Mouse (Mus musculus): ENCODE results near the gene Chadl. TPM values are rescaled to one million over a fixed set of nuclear protein-coding genes. Genes with fewer than 3 reads are reported as not detected.

Chadl gene
- polyA plus RNA-seq, 1 experiment from 2014 or later = 27.7 TPM

GRCm38 (mm10) chr15:81649516-81650455, 47.3 kb downstream of the Chadl start:
- H3K9ac ChIP-seq (replicated peaks; ENCODE audit: low read depth, low read length) = no peak overlapping the region
- no peak overlapping the region for H3K27ac ChIP-seq (ENCODE audit: low read length)
- peaks cover 40% of the 10 kb centered on the region for H3K36me3 ChIP-seq (ENCODE audit: control insufficient read depth, insufficient read depth)
- no peak overlapping the region for H3K4me2 ChIP-seq (ENCODE audit: low read length)
- ATAC-seq = no peak
- H3K9me3 ChIP-seq (ENCODE audit: control insufficient read depth, low read length) = no peaks in the 10 kb centered on the region
- no peaks in the 10 kb centered on the region for H3K4me1 ChIP-seq (replicated peaks; ENCODE audit: control insufficient read depth, insufficient read depth, low read length)
- no peaks in the 10 kb centered on the region for H3K27me3 ChIP-seq (replicated peaks; ENCODE audit: control insufficient read depth, insufficient read depth, low read length)
- H3K4me3 ChIP-seq (replicated peaks; ENCODE audit: low read length) = no peak overlapping the region
- WGBS = 93% methylated on average over 8 of the region's 8 CpGs

Other genes with a start within 250 kb of the Chadl start
- 449 and 466 TPM in 2 replicates for gene Rbx1, start 231.0 kb downstream of the Chadl start, polyA plus RNA-seq (2015; fragmentation: Nextera tagmentation; extraction: Ambion mirVana)
- 17.9 and 18.0 TPM in 2 replicates for gene Ep300, start 111.9 kb downstream of the Chadl start, polyA plus RNA-seq (2015; fragmentation: Nextera tagmentation; extraction: Ambion mirVana)
- gene L3mbtl2, start 33.4 kb downstream of the Chadl start, polyA plus RNA-seq (2015; fragmentation: Nextera tagmentation; extraction: Ambion mirVana) = 30.8 and 32.7 TPM in 2 replicates
- 58.6 and 59.1 TPM in 2 replicates for gene Zc3h7b, start 47.8 kb upstream of the Chadl start, polyA plus RNA-seq (2015; fragmentation: Nextera tagmentation; extraction: Ambion mirVana)
- 123 and 143 TPM in 2 replicates for gene Rangap1, start 48.2 kb upstream of the Chadl start, polyA plus RNA-seq (2015; fragmentation: Nextera tagmentation; extraction: Ambion mirVana)
- gene Tef, start 105.1 kb upstream of the Chadl start, polyA plus RNA-seq (2015; fragmentation: Nextera tagmentation; extraction: Ambion mirVana) = 32.7 and 33.3 TPM in 2 replicates
- gene Tob2, start 161.5 kb upstream of the Chadl start, polyA plus RNA-seq (2015; fragmentation: Nextera tagmentation; extraction: Ambion mirVana) = 19.4 and 23.8 TPM in 2 replicates
- 130 and 132 TPM in 2 replicates for gene Phf5a, start 174.6 kb upstream of the Chadl start, polyA plus RNA-seq (2015; fragmentation: Nextera tagmentation; extraction: Ambion mirVana)
- gene Aco2, start 175.0 kb upstream of the Chadl start, polyA plus RNA-seq (2015; fragmentation: Nextera tagmentation; extraction: Ambion mirVana) = 259 and 260 TPM in 2 replicates
- gene Polr3h, start 229.0 kb upstream of the Chadl start, polyA plus RNA-seq (2015; fragmentation: Nextera tagmentation; extraction: Ambion mirVana) = 93.8 and 103 TPM in 2 replicates
- gene Csdc2, start 239.5 kb upstream of the Chadl start, polyA plus RNA-seq (2015; fragmentation: Nextera tagmentation; extraction: Ambion mirVana) = 133 and 182 TPM in 2 replicates

Measured in forebrain, embryonic 16.5 days (tissue).